Mouse (Mus musculus) MEL (cell line): Measurements from ENCODE around the gene Rhobtb1. TPM values are rescaled to one million over a fixed set of nuclear protein-coding genes. Genes with fewer than 3 reads are reported as not detected.

ENCODE experiments used
- DNase-seq: peaks from one replicate; pipeline ENCODE4 v3.0.0; 2011; ENCODE audit warnings: low read depth, low spot score
- H3K27ac ChIP-seq: 2 replicates; pipeline ENCODE4 v1.5.1; 2012; ENCODE audit warnings: low read depth, mild to moderate bottlenecking, control low read depth, low read length, moderate library complexity; ENCODE audit not compliant: control insufficient read depth
- H3K27me3 ChIP-seq, 2 experiments: fragments of 150-350 bp in 1 of 2; sonication (generic) in 1 of 2; 2 replicates each; pipeline ENCODE4 v1.6.1; 2012; ENCODE audit warnings: low read length in 2 of 2, mild to moderate bottlenecking in 2 of 2, improper control_type of control experiment in 1 of 2, moderate library complexity in 1 of 2; ENCODE audit not compliant: insufficient read depth in 2 of 2, control insufficient read depth in 1 of 2
- H3K36me3 ChIP-seq, 2 experiments: 2 replicates each; pipeline ENCODE4 v1.6.1; 2012 to 2014; ENCODE audit warnings: low read length in 2 of 2, improper control_type of control experiment in 1 of 2, inconsistent platforms in 1 of 2, mild to moderate bottlenecking in 1 of 2; ENCODE audit not compliant: insufficient read depth in 2 of 2, control insufficient read depth in 1 of 2
- H3K4me1 ChIP-seq, 2 experiments: fragments of 150-350 bp in 1 of 2; sonication (generic) in 1 of 2; 2 replicates each; pipeline ENCODE4 v1.6.1; 2012; ENCODE audit warnings: low read length in 2 of 2, improper control_type of control experiment in 1 of 2, mild to moderate bottlenecking in 1 of 2; ENCODE audit not compliant: insufficient read depth in 2 of 2, control insufficient read depth in 1 of 2
- H3K4me3 ChIP-seq, 2 experiments: fragments of 150-350 bp in 1 of 2; sonication (generic) in 1 of 2; 2 replicates each; pipeline ENCODE4 v1.5.1; 2012; ENCODE audit warnings: low read depth in 2 of 2, low read length in 2 of 2, mild to moderate bottlenecking in 2 of 2, moderate library complexity in 2 of 2, control low read depth in 1 of 2, improper control_type of control experiment in 1 of 2; ENCODE audit not compliant: control insufficient read depth in 1 of 2, insufficient read depth in 1 of 2
- H3K79me2 ChIP-seq: 2 replicates; pipeline ENCODE4 v1.6.1; 2012; ENCODE audit warnings: mild to moderate bottlenecking, low read length, moderate library complexity; ENCODE audit not compliant: control insufficient read depth, poor library complexity, insufficient read depth
- H3K9ac ChIP-seq: 2 replicates; pipeline ENCODE4 v1.6.1; 2012; ENCODE audit warnings: low read depth, mild to moderate bottlenecking, control low read depth, low read length, moderate library complexity; ENCODE audit not compliant: control insufficient read depth, poor library complexity, severe bottlenecking
- H3K9me3 ChIP-seq: fragments of 150-350 bp; sonication (generic); replicated peaks from 2 replicates; pipeline ENCODE4 v1.6.1; 2012; ENCODE audit warnings: mild to moderate bottlenecking, low read length, improper control_type of control experiment, moderate library complexity; ENCODE audit not compliant: insufficient read depth
- CHD2 ChIP-seq: IDR thresholded peaks from 2 replicates; pipeline ENCODE4 v1.6.1; 2011; ENCODE audit warnings: low read length, improper control_type of control experiment
- CTCF ChIP-seq, 3 experiments: IDR thresholded peaks in 2 of 3; conservative IDR thresholded peaks in 1 of 3; 2 replicates each; pipeline ENCODE4 v1.5.1; 2011 to 2012; ENCODE audit warnings: low read length in 3 of 3, low read depth in 2 of 3, mild to moderate bottlenecking in 2 of 3, improper control_type of control experiment in 1 of 3, inconsistent platforms in 1 of 3, mixed read lengths in 1 of 3, moderate library complexity in 1 of 3; ENCODE audit not compliant: control insufficient read depth in 1 of 3, insufficient read depth in 1 of 3, poor library complexity in 1 of 3, severe bottlenecking in 1 of 3
- E2F4 ChIP-seq: IDR thresholded peaks from 2 replicates; pipeline ENCODE4 v1.6.1; 2011; ENCODE audit warnings: low read depth, low read length, improper control_type of control experiment, borderline replicate concordance
- ELF1 ChIP-seq: IDR thresholded peaks from 2 replicates; pipeline ENCODE4 v1.6.1; 2014; ENCODE audit warnings: low read depth, mild to moderate bottlenecking, inconsistent platforms, low read length, improper control_type of control experiment, moderate library complexity
- EP300 ChIP-seq, 2 experiments: IDR thresholded peaks; 2 replicates each; pipeline ENCODE4 v1.6.1; 2011; ENCODE audit warnings: improper control_type of control experiment in 2 of 2, low read length in 2 of 2, low read depth in 1 of 2, mild to moderate bottlenecking in 1 of 2
- ETS1 ChIP-seq: IDR thresholded peaks from 2 replicates; pipeline ENCODE4 v1.6.1; 2012; ENCODE audit warnings: low read depth, mild to moderate bottlenecking, inconsistent platforms, low read length, improper control_type of control experiment, moderate library complexity
- HCFC1 ChIP-seq: IDR thresholded peaks from 2 replicates; pipeline ENCODE4 v1.6.1; 2012; ENCODE audit warnings: low read depth, mild to moderate bottlenecking, inconsistent platforms, low read length, improper control_type of control experiment, moderate library complexity
- KAT2A ChIP-seq: conservative IDR thresholded peaks from 2 replicates; pipeline ENCODE4 v1.6.1; 2012; ENCODE audit warnings: low read depth, low read length, improper control_type of control experiment, inconsistent platforms
- MAFK ChIP-seq: IDR thresholded peaks from 2 replicates; pipeline ENCODE4 v1.6.1; 2011; ENCODE audit warnings: low read depth, mild to moderate bottlenecking, low read length, improper control_type of control experiment, borderline replicate concordance
- MAX ChIP-seq: IDR thresholded peaks from 2 replicates; pipeline ENCODE4 v1.6.1; 2011; ENCODE audit warnings: low read length, improper control_type of control experiment
- MXI1 ChIP-seq: IDR thresholded peaks from 2 replicates; pipeline ENCODE4 v1.6.1; 2011; ENCODE audit warnings: mild to moderate bottlenecking, low read depth, low read length, improper control_type of control experiment
- POLR2A ChIP-seq, 2 experiments: IDR thresholded peaks; 2 replicates each; pipeline ENCODE4 v1.6.1; 2011 to 2012; ENCODE audit warnings: low read length in 2 of 2, mild to moderate bottlenecking in 2 of 2, control low read depth in 1 of 2, improper control_type of control experiment in 1 of 2, low read depth in 1 of 2, moderate library complexity in 1 of 2; ENCODE audit not compliant: control insufficient read depth in 1 of 2, insufficient read depth in 1 of 2, poor library complexity in 1 of 2
- POLR2AphosphoS5 ChIP-seq: IDR thresholded peaks from 2 replicates; pipeline ENCODE4 v1.6.1; 2012; ENCODE audit warnings: low read depth, borderline replicate concordance, mild to moderate bottlenecking, inconsistent platforms, low read length, moderate library complexity, mixed read lengths
- RAD21 ChIP-seq: IDR thresholded peaks from 2 replicates; pipeline ENCODE4 v1.6.1; 2011; ENCODE audit warnings: mild to moderate bottlenecking, low read depth, low read length, improper control_type of control experiment
- SIN3A ChIP-seq: IDR thresholded peaks from 2 replicates; pipeline ENCODE4 v1.6.1; 2012; ENCODE audit warnings: low read length, improper control_type of control experiment, inconsistent platforms
- SMC3 ChIP-seq: IDR thresholded peaks from 2 replicates; pipeline ENCODE4 v1.6.1; 2011; ENCODE audit warnings: low read depth, low read length, improper control_type of control experiment
- TAL1 ChIP-seq: IDR thresholded peaks from 2 replicates; pipeline ENCODE4 v1.6.1; 2012; ENCODE audit warnings: mild to moderate bottlenecking, inconsistent platforms, low read length, moderate library complexity, mixed read lengths
- TCF12 ChIP-seq: IDR thresholded peaks from 2 replicates; pipeline ENCODE4 v1.6.1; 2014; ENCODE audit warnings: low read depth, mild to moderate bottlenecking, inconsistent platforms, low read length, improper control_type of control experiment, moderate library complexity
- USF1 ChIP-seq: IDR thresholded peaks from 2 replicates; pipeline ENCODE4 v1.6.1; 2014; ENCODE audit warnings: low read depth, mild to moderate bottlenecking, inconsistent platforms, low read length, improper control_type of control experiment, moderate library complexity
- USF2 ChIP-seq, 2 experiments: IDR thresholded peaks; 2 replicates each; pipeline ENCODE4 v1.6.1; 2011 to 2012; ENCODE audit warnings: improper control_type of control experiment in 2 of 2, low read length in 2 of 2, borderline replicate concordance in 1 of 2, inconsistent platforms in 1 of 2, low read depth in 1 of 2, mild to moderate bottlenecking in 1 of 2; ENCODE audit not compliant: insufficient read depth in 1 of 2
- ZKSCAN1 ChIP-seq: IDR thresholded peaks from 2 replicates; pipeline ENCODE4 v1.6.1; 2012; ENCODE audit warnings: low read depth, mild to moderate bottlenecking, inconsistent platforms, low read length, improper control_type of control experiment, moderate library complexity
- ZNF384 ChIP-seq: IDR thresholded peaks from 2 replicates; pipeline ENCODE4 v1.6.1; 2012; ENCODE audit warnings: low read depth, mild to moderate bottlenecking, inconsistent platforms, low read length, improper control_type of control experiment
- polyA plus RNA-seq, 2 experiments: library from polyadenylated mRNA; stranded (reverse) in 1 of 2; unstranded in 1 of 2; fragments of >175 nt in 1 of 2; fragments of >200 nt in 1 of 2; gene quantifications; 2 replicates each; pipeline versions ENCODE4 v1.2.1 to v1.2.4; 2012; ENCODE audit warnings: low replicate concordance in 2 of 2, low read depth in 1 of 2; ENCODE audit not compliant: insufficient read length in 2 of 2, insufficient read depth in 1 of 2, missing spikeins in 1 of 2
- total RNA-seq: library from RNA; depleted of rRNA; stranded (reverse); fragments of 300-350 nt; gene quantifications from 2 replicates; pipeline ENCODE4 v1.2.3, GENCODE M21; 2012

The Rhobtb1 gene
- total and polyA plus RNA-seq, 3 experiments, result not detected

- Histone ChIP-seq H3K27me3 (no peaks in the 10 kb centered on the region), H3K4me3 (no peak overlapping the region), H3K27ac (no peak overlapping the region), H3K9me3 (no peaks in the 10 kb centered on the region), H3K79me2 (no peaks in the 10 kb centered on the region), H3K36me3 (no peaks in the 10 kb centered on the region), H3K4me1 (no peaks in the 10 kb centered on the region), H3K9ac (no peak overlapping the region)
- DNase-seq, result no peak
- TF ChIP-seq TCF12 (no peak), CTCF (IDR thresholded peaks at IDR 0.05 in 2 of 3, conservative IDR thresholded peaks at IDR 0.05 in 1 of 3; ENCODE audit: control insufficient read depth in 1 of 3, insufficient read depth in 1 of 3, low read depth in 2 of 3, low read length in 3 of 3, poor library complexity in 1 of 3, severe bottlenecking in 1 of 3) (no peak), HCFC1 (no peak), ETS1 (no peak), SMC3 (no peak), ELF1 (no peak), POLR2AphosphoS5 (no peak), USF1 (no peak), MAFK (no peak), EP300 (IDR thresholded peaks at IDR 0.05; ENCODE audit: low read depth in 1 of 2, low read length in 2 of 2) (no peak), TAL1 (no peak), MAX (no peak)
Observed at GRCm38 (mm10) chr10:69224276-69224675, 73.0 kb downstream of the Rhobtb1 start.

- no peak overlapping the region for H3K4me3 ChIP-seq
- no peaks in the 10 kb centered on the region for H3K4me1 ChIP-seq
- no peaks in the 10 kb centered on the region for H3K9me3 ChIP-seq
- no peak for DNase-seq
- H3K27ac ChIP-seq, result no peak overlapping the region
- no peaks in the 10 kb centered on the region for H3K79me2 ChIP-seq
- no peaks in the 10 kb centered on the region for H3K27me3 ChIP-seq
- H3K9ac ChIP-seq, result no peak overlapping the region
- H3K36me3 ChIP-seq, result no peaks in the 10 kb centered on the region
- TF ChIP-seq USF2 (IDR thresholded peaks at IDR 0.05; ENCODE audit: borderline replicate concordance in 1 of 2, insufficient read depth in 1 of 2, low read depth in 1 of 2, low read length in 2 of 2) (no peak), HCFC1 (no peak), EP300 (IDR thresholded peaks at IDR 0.05; ENCODE audit: low read depth in 1 of 2, low read length in 2 of 2) (no peak), KAT2A (no peak), E2F4 (no peak), USF1 (no peak), SIN3A (no peak), ZKSCAN1 (no peak), ZNF384 (no peak), MXI1 (no peak), CHD2 (no peak), POLR2A (IDR thresholded peaks at IDR 0.05; ENCODE audit: control insufficient read depth in 1 of 2, insufficient read depth in 1 of 2, low read depth in 1 of 2, low read length in 2 of 2, poor library complexity in 1 of 2) (no peak), TAL1 (no peak), MAX (no peak), RAD21 (no peak), TCF12 (no peak)
- TF ChIP-seq, all 39 proteins: peak for 0
Observed at GRCm38 (mm10) chr10:69225471-69225870, 74.2 kb downstream of the Rhobtb1 start.
